Mouse (Mus musculus): ENCODE results near the gene Exoc6b. TPM values are rescaled to one million over a fixed set of nuclear protein-coding genes. Genes with fewer than 3 reads are reported as not detected.

Exoc6b gene
- total RNA-seq, 4 experiments from 2014 or later = 41.4 to 73.0 (median 56.2) TPM

GRCm38 (mm10) chr6:84726876-84727275 lies 342.4 kb downstream of the Exoc6b start:
- no peak for DNase-seq

GRCm38 (mm10) chr6:84713171-84713570 lies 356.1 kb downstream of the Exoc6b start:
- DNase-seq = no peak

GRCm38 (mm10) chr6:84710831-84711230 lies 358.5 kb downstream of the Exoc6b start:
- no peak for DNase-seq

GRCm38 (mm10) chr6:84708631-84709030 lies 360.7 kb downstream of the Exoc6b start:
- no peak for DNase-seq

- no peak for DNase-seq
Observed at GRCm38 (mm10) chr6:84699579-84699978, 369.7 kb downstream of the Exoc6b start.

GRCm38 (mm10) chr6:84698288-84698673 lies 371.0 kb downstream of the Exoc6b start:
- no peak for DNase-seq

GRCm38 (mm10) chr6:84697474-84698287 lies 371.6 kb downstream of the Exoc6b start:
- peak; percentile 62 for DNase-seq

- no peak for DNase-seq
Observed at GRCm38 (mm10) chr6:84693844-84694243, 375.5 kb downstream of the Exoc6b start.

- no peak for DNase-seq
Observed at GRCm38 (mm10) chr6:84693204-84693603, 376.1 kb downstream of the Exoc6b start.

GRCm38 (mm10) chr6:84691907-84692306 lies 377.4 kb downstream of the Exoc6b start:
- no peak for DNase-seq

GRCm38 (mm10) chr6:84677770-84678169 lies 391.5 kb downstream of the Exoc6b start:
- no peak for DNase-seq

- DNase-seq = no peak
Observed at GRCm38 (mm10) chr6:84674936-84675335, 394.4 kb downstream of the Exoc6b start.

- DNase-seq = peak; percentile 10
Observed at GRCm38 (mm10) chr6:84674136-84674535, 395.2 kb downstream of the Exoc6b start.

GRCm38 (mm10) chr6:84661451-84662112 lies 407.7 kb downstream of the Exoc6b start:
- no peak for DNase-seq

- no peak for DNase-seq
Observed at GRCm38 (mm10) chr6:84660982-84661381, 408.3 kb downstream of the Exoc6b start.

GRCm38 (mm10) chr6:84657091-84657490 lies 412.2 kb downstream of the Exoc6b start:
- no peak for DNase-seq

- peak; percentile 8 for DNase-seq
Observed at GRCm38 (mm10) chr6:84656680-84657079, 412.6 kb downstream of the Exoc6b start.

GRCm38 (mm10) chr6:84651902-84652301 lies 417.4 kb downstream of the Exoc6b start:
- DNase-seq = no peak

GRCm38 (mm10) chr6:84647197-84647596 lies 422.1 kb downstream of the Exoc6b start:
- DNase-seq = no peak

- no peak for DNase-seq
Observed at GRCm38 (mm10) chr6:84646696-84647095, 422.6 kb downstream of the Exoc6b start.

- no peak for DNase-seq
Observed at GRCm38 (mm10) chr6:84641062-84641431, 428.3 kb downstream of the Exoc6b start.

GRCm38 (mm10) chr6:84640324-84641061 lies 428.8 kb downstream of the Exoc6b start:
- peak; percentile 18 for DNase-seq

- DNase-seq = peak; percentile 34
Observed at GRCm38 (mm10) chr6:84638206-84638605, 431.1 kb downstream of the Exoc6b start.
